Mouse (Mus musculus) spleen, postnatal 10 days (tissue): ENCODE results near the gene Nr5a1.
A peak's percentile ranks its signal among the peaks of the same experiment; 100 is the strongest.

Source experiments
- DNase-seq, 2 experiments: peaks; one replicate each; pipeline ENCODE4 v3.0.0; 2021 to 2022; ENCODE audit warnings: low spot score in 2 of 2

The Nr5a1 gene

DNA sequence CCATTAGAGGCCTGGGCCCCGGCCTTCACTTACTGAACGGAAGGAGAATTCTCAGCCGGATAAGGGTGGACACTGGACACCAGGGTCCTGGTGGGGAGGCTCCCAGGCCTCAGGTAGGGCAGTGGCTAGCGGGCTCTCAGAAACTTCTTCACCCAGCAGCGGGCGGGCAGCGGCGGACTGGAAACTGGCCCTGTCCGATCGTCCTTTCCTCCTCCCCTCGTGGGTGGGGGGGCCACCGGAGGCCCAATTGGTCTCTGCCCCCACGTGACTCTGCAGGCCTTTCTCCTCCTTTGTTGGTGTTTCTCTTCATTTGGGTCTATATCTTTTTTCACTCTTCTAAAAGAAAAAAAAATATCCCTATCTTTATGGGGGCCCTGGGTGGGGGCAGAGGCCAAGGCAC lies at the start of gene Nr5a1:
Gene Nr5a1, minus strand, starts transcription at position 219 of the 400 bp plus-strand sequence.
- no peak for DNase-seq

- DNase-seq: no peak
Observed at GRCm38 (mm10) chr2:38739847-38740246, 25.5 kb upstream of the Nr5a1 start.

DNA sequence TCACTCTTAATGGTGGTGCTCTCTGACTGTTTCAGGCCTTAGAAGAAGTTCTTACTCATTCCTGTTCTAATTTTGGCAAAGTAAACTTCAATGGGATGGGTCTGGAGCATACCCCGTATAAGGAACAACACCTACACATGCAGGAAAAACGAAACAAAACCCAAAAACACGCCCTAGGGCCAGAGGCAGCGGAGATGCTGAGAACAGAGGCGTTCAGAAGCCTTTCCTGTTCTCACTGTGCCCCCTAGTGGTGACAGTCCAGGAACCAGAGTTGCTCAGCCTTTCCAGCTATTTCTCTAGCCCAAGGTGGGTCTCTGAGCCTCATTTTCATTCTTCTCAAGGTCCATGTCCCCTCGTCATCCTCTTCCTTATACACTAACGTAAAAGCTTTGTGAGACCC lies 25.1 kb upstream of the Nr5a1 start:
- peak; percentile 37 to 76 for DNase-seq

- DNase-seq: no peak
Observed at GRCm38 (mm10) chr2:38738601-38739301, 24.4 kb upstream of the Nr5a1 start.

- DNase-seq: no peak
Observed at GRCm38 (mm10) chr2:38735740-38736139, 21.4 kb upstream of the Nr5a1 start.

DNA sequence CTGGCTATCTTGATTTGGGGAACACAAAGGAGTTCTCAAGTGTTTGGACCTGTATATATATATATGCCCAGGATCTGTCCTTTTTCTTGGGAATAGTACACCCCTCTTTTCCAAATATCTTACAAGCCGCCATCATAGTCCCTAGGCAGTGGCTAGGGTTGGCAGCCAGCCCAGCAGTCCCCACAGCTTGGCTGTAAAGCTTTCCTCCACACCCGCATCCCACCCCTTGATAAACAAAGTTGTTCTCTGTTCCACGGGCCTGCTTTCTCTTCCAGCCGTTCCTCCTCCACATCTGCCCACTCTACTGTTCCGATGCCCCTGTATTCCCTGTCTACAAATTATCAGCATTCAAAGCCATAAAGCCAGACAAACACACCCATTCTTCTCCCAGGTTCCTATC lies 20.4 kb upstream of the Nr5a1 start:
- no peak for DNase-seq

DNA sequence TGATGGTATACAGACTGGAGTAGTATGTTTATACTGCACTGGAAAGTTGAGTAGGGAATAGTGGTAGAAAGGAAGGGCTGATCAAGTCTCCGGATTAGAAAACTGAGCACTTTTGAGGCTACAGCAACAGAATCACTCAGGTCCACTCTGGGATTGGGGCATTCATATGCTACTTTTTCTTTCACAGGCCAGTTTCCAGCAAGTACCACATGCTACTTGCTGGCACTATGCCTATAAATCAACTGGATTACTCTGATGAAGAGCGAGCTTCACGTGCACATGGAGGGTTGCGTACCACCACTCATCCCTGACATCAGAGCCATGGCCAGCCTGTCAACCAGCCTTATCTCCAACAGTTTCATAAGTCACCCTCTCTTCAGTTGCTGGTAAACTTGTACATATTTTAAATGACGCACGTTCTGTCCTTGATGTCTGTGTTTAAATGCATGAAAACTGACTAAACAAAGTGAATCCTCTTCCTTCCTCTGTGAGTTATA lies 16.0 kb upstream of the Nr5a1 start:
- DNase-seq: no peak

GRCm38 (mm10) chr2:38725427-38725826 lies 11.1 kb upstream of the Nr5a1 start:
- DNase-seq: no peak

GRCm38 (mm10) chr2:38723378-38723777 lies 9.0 kb upstream of the Nr5a1 start:
- no peak for DNase-seq

- no peak for DNase-seq
Observed at GRCm38 (mm10) chr2:38722076-38722475, 7.7 kb upstream of the Nr5a1 start.

DNA sequence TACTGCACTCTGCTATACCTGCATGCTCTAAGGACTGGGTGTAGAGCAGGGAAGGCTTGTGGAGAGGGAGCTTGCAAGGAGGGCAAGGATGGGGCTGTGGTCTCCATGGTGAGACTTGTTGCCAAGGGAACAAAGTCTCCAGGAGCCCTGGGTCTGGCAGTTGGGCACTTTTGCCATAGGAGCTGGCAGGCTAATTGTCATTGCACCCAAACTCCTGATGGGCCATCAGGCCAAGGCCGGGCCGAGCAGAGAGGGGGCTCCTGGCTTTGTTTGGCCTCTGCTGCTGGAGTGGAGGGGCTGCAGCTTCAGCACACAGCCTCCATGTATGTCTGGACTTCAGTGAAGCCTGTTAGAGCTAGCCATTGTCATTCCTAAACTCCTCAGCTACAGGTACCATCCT lies 6.3 kb upstream of the Nr5a1 start:
- DNase-seq: no peak

GRCm38 (mm10) chr2:38719354-38719753 lies 5.0 kb upstream of the Nr5a1 start:
- DNase-seq: no peak

DNA sequence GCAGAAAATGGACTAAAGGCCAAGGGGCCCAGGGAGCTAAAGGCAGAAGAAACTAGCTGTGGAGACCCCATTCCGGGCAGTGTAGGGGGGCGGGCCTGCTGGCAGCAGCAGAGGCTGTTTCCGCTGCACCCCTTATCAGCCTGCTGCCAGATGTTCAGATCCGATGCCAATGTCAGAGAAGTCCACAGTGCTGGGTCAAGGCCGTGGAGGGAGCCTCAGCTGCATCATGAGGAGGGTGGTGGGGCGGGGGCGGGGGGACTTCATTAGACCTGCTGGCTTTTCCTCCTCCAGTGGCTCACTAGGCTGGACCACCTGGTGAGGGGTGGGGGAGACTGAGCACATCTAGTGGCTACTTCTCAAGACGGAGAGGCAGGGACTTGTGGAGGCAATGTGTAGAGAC lies 4.3 kb upstream of the Nr5a1 start:
- DNase-seq: no peak

GRCm38 (mm10) chr2:38717436-38717835 lies 3.1 kb upstream of the Nr5a1 start:
- no peak for DNase-seq

- no peak for DNase-seq
Observed at GRCm38 (mm10) chr2:38713596-38713995, 746 bp downstream of the Nr5a1 start.

- no peak for DNase-seq
Observed at GRCm38 (mm10) chr2:38712769-38713125, 1.6 kb downstream of the Nr5a1 start.

DNA sequence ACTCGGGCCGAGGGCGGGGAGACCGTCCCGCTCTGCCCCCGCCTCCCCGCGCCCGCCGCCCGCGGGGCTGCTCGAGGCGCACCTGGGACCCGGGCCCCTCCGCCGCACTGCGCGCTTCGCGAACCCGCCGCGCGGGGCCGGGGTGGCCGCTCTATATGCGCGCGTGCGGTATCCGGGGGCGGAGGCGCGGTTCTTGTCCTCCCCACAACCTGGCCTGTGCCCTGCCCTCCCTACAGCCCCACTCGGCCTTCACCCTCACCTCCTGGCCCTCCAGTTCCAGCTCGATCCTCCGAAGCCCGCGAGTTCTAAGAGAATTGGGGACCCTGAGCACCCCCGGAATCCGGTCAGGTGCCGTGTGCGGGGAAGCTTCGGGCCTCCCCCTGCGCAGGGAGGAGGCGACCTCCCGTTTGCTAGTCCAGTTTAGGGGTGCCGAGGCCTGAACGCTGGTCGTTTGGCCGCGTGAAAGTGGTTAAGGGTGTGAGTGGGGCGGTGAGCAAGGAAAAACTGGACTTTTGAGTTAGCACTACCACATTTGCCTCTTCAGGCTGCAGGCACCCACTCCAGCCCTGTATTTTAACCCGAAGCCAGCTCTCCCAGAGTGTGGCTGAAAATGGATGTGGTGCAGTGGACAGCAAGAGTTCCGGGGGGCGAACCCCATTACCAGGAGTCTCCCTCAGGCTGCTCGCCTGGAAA lies 2.1 kb downstream of the Nr5a1 start:
- no peak for DNase-seq

DNA sequence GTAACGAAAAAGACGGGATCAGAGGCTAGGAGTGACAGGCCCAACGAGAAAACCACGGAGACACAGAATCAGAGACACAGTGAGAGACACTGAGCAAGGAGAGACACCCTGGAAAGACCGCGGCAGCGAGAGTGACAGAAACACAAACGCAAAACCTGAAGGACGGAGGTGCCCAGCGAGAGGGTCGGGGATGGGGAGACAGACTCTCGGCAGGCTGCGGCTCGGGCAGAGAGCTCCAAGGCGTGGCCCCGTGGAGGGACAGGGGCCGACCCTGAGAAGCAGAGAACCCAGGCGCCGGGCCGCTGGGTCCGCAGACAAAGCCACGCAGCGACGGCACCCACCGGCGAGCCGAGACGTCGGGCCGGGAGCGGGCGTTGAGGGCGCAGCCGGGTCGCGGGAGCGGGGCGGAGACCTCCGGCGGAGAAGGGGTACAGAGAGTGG lies 2.9 kb downstream of the Nr5a1 start:
- DNase-seq: no peak

GRCm38 (mm10) chr2:38710304-38711241 lies 3.8 kb downstream of the Nr5a1 start:
- DNase-seq: no peak

GRCm38 (mm10) chr2:38708907-38709688 lies 5.2 kb downstream of the Nr5a1 start:
- DNase-seq: no peak

DNA sequence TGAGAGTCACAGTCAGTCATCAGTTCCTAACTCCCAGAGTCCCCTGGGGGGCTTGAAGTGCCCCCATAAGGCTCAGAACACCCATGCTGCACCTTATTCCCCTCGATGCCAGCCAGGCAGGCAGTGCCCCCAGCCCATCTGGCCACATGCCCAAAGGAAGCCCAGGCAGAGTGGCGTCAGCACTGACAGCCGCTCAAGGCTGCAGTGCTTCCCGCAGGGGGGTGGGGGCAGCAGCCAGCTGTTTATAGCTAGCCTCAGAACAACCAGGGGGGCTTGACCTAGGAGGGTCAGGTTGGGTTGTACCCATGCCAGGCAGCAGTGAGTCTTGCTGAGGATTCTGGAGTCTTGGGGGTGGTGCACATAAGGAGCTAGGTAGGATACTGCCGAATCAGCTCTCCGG lies 7.7 kb downstream of the Nr5a1 start:
- peak in 1 of 2 experiments; percentile 27 for DNase-seq
